Mouse (Mus musculus): ENCODE data around the gene Fam241a. TPM values are rescaled to one million over a fixed set of nuclear protein-coding genes. Genes with fewer than 3 reads are reported as not detected.

Gene Fam241a
- polyA plus RNA-seq (2017; shearing (Covaris generic)) = 1.2 TPM

DNA sequence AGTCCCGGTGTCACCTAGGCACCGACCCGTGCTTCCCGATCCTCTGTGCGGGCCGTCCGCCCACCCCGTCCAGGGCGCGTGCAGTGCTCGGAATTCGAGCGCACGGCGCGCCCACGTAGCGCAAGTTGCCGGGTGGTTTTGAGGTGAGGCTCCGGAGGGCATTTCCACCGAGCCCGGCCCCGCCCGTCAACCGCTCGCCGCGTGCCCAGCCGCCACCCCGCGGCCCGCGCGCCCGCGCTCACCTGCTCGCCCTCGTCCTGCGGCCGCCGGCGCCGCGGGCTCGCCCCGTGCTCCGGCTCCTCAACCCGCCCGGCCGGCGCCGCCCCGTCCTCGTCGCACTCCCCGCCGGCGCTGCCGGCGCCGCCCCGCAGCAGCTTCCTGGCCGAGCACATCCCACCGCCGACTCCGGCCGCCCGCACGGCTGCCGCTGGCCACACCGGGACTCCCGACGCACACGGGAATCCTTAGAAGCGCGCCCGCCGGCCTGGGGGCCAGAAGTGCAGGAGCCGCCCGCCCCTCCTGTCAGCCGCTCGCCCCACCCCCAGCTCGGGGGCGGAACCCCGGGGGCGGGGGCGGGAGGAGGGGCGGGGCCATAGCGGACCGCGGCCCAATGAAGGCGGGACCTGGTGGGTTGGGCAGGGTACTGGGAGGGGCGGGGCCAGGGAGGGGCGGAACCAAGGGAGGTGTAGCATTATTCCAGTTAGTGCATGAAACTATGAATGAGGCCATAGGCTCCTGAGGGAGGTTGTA is at the start of gene Fam241a:
Fam241a (minus strand) TSS at position 533 of the 750 bp plus-strand sequence.

DNA sequence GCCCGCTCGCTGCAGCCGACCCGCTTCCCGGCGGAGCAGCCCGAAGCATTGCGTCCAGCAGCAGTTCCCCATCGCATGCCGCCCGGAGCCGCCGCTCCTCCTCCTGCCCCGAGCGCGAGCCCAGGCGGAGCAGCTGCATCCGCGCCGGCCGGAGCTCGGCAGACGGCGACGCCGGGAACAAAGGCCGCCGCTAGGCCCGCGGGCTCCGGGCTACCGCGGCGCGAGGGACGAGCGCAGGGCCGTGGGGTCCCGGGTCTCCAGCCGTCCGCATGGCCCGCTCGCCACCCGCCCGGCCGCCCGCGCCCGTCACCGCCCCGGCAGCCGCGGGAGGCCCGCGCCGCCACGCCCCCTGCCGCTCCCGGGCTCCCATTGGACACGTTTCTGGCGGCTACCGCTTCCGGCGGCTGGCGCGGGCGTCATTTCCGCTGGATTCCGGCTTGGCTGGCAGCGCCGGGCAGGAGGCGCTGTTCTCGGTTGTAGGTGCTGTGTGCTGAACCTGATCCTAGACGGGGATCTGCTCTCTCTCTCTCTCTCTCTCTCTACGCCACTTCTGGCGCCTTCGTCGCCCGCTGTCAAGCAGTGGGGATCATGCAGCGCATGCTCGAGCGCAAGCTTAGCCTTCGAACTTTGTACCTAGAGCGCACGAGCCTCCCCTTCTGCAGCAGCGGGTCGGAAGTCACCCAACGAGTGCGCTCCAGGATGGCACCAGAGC is 58.8 kb downstream of the Fam241a start, which contains the start of gene Ap1ar:
Ap1ar (minus strand) TSS at position 370 of the 712 bp plus-strand sequence.

Other genes with a start within 250 kb of the Fam241a start
- 0.69 TPM for gene Alpk1, start 115.8 kb downstream of the Fam241a start, polyA plus RNA-seq (2017; shearing (Covaris generic))
- gene Tifa, start 106.5 kb downstream of the Fam241a start, polyA plus RNA-seq (2017; shearing (Covaris generic)) = 1.0 TPM
- 13.1 TPM for gene Ap1ar, start 58.8 kb downstream of the Fam241a start, polyA plus RNA-seq (2017; shearing (Covaris generic))